Mouse (Mus musculus) activated CD4-positive, CD25-positive, alpha-beta regulatory T cell, adult 9 weeks (primary cell): ENCODE data around the gene Olfr1055. TPM values are rescaled to one million over a fixed set of nuclear protein-coding genes. Genes with fewer than 3 reads are reported as not detected.

Experiments
- polyA plus RNA-seq: library from polyadenylated mRNA; unstranded; fragments of 100-300 nt; shearing (Covaris generic); gene quantifications from one replicate; pipeline ENCODE4 v1.2.1, GENCODE M21; 2017

Gene Olfr1055
- not detected for polyA plus RNA-seq

GRCm38 (mm10) chr2:86350184-86350583 is at the start of gene Olfr1055:
Gene Olfr1055, minus strand, starts transcription at chr2:86350284.

GRCm38 (mm10) chr2:86388461-86388860 is 38.4 kb upstream of the Olfr1055 start, which contains the start of gene Olfr1058:
Gene Olfr1058, minus strand, starts transcription at chr2:86388561.

GRCm38 (mm10) chr2:86378293-86378692 is 28.2 kb upstream of the Olfr1055 start, which contains the start of gene Olfr1057:
Gene Olfr1057, minus strand, starts transcription at chr2:86378393.

GRCm38 (mm10) chr2:86362369-86362768 is 12.3 kb upstream of the Olfr1055 start, which contains the start of gene Olfr1056:
Gene Olfr1056, minus strand, starts transcription at chr2:86362469.

GRCm38 (mm10) chr2:86335333-86335732 is 14.8 kb downstream of the Olfr1055 start, which contains the start of gene Olfr1054:
Gene Olfr1054, minus strand, starts transcription at chr2:86335433.

GRCm38 (mm10) chr2:86315184-86315583 is 34.9 kb downstream of the Olfr1055 start, which contains the start of gene Olfr1053:
Gene Olfr1053, minus strand, starts transcription at chr2:86315284.

Other genes starting within 250 kb of the Olfr1055 start
- gene Olfr1039, start 214.4 kb downstream of the Olfr1055 start, polyA plus RNA-seq, result not detected
- not detected for gene Olfr1040, start 203.6 kb downstream of the Olfr1055 start, polyA plus RNA-seq
- not detected for gene Olfr1042, start 188.4 kb downstream of the Olfr1055 start, polyA plus RNA-seq
- gene Olfr1043, start 182.8 kb downstream of the Olfr1055 start, polyA plus RNA-seq, result not detected
- not detected for gene Olfr1044, start 172.5 kb downstream of the Olfr1055 start, polyA plus RNA-seq
- gene Olfr52, start 164.6 kb downstream of the Olfr1055 start, polyA plus RNA-seq, result not detected
- not detected for gene Olfr1045, start 147.3 kb downstream of the Olfr1055 start, polyA plus RNA-seq
- not detected for gene Olfr1046, start 131.0 kb downstream of the Olfr1055 start, polyA plus RNA-seq
- not detected for gene Olfr1047, start 118.9 kb downstream of the Olfr1055 start, polyA plus RNA-seq
- not detected for gene Olfr1048, start 110.0 kb downstream of the Olfr1055 start, polyA plus RNA-seq
- gene Olfr1049, start 92.0 kb downstream of the Olfr1055 start, polyA plus RNA-seq, result not detected
- not detected for gene Olfr1051, start 71.2 kb downstream of the Olfr1055 start, polyA plus RNA-seq
- gene Olfr1052, start 57.8 kb downstream of the Olfr1055 start, polyA plus RNA-seq, result not detected
- gene Olfr1053, start 35.0 kb downstream of the Olfr1055 start, polyA plus RNA-seq, result not detected
- gene Olfr1054, start 14.9 kb downstream of the Olfr1055 start, polyA plus RNA-seq, result not detected
- not detected for gene Olfr1056, start 12.2 kb upstream of the Olfr1055 start, polyA plus RNA-seq
- gene Olfr1057, start 28.1 kb upstream of the Olfr1055 start, polyA plus RNA-seq, result not detected
- not detected for gene Olfr1058, start 38.3 kb upstream of the Olfr1055 start, polyA plus RNA-seq
- not detected for gene Olfr1061, start 63.8 kb upstream of the Olfr1055 start, polyA plus RNA-seq
- gene Olfr1062, start 76.5 kb upstream of the Olfr1055 start, polyA plus RNA-seq, result not detected
- not detected for gene Olfr1065, start 100.3 kb upstream of the Olfr1055 start, polyA plus RNA-seq
- gene Olfr1066, start 106.0 kb upstream of the Olfr1055 start, polyA plus RNA-seq, result not detected
- gene Olfr228, start 137.1 kb upstream of the Olfr1055 start, polyA plus RNA-seq, result not detected
- not detected for gene Olfr1076, start 158.2 kb upstream of the Olfr1055 start, polyA plus RNA-seq
- gene Olfr1079, start 192.2 kb upstream of the Olfr1055 start, polyA plus RNA-seq, result not detected
- not detected for gene Olfr1080, start 208.0 kb upstream of the Olfr1055 start, polyA plus RNA-seq
- gene Olfr1082, start 248.7 kb upstream of the Olfr1055 start, polyA plus RNA-seq, result not detected